Mouse (Mus musculus) gastrocnemius, postnatal 25 days (tissue): Measurements from ENCODE around the gene Tcf19. TPM values are rescaled to one million over a fixed set of nuclear protein-coding genes. Genes with fewer than 3 reads are reported as not detected.
"Not testable (repeated sequence)": the region's sequence is repeated elsewhere in the genome, so short reads cannot be mapped to it uniquely, and the experiment has no call there.

ENCODE experiments used
- DNase-seq: peaks from one replicate; pipeline ENCODE4 v3.0.0; 2022
- total RNA-seq, 2 experiments: library from RNA; stranded (reverse); gene quantifications; 1 replicate in 1 of 2; 2 replicates in 1 of 2; pipeline ENCODE4 v1.2.3; 2021

Gene Tcf19
- total RNA-seq, 2 experiments from 2014 or later = 1.5 to 2.9 TPM

DNA sequence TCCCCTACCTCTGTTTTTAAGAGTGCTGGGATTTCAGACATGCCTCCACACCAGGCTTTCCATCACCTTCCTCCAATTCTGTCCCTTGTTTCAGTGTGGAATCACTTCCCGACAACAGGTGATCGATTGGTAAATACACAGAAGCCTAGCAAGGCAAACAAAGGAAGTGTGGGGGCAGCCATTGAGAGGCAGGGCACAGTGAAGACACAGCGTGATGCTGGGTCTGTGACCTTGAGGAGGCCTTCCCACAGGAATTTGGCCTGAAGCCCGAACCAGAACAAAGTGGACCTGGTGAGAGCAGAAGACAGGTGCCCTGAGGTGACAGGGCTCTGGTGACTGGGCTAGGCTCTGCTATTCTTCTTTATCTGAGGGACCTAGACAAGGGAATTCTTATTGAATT, 30.9 kb downstream of the Tcf19 start:
- DNase-seq = no peak

DNA sequence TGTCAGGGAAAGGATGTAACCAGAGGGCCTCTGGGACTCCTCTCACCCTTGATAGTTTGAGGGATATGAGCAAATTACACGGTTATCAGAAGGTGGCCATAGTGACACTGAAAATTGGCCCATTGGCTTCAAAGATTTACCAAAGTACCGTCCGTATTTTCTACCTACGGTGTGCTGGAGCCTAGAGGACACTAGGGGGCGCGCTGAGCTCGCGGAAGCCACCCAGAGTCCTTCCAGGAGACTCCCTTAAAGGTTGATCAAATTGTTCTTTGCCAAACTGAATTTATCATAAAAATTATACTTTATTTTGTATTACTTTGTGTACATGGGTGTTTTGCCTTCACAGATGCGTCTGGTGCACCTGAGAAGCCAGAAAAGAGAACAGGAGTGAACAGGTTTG, 32.6 kb downstream of the Tcf19 start:
- DNase-seq = no peak

DNA sequence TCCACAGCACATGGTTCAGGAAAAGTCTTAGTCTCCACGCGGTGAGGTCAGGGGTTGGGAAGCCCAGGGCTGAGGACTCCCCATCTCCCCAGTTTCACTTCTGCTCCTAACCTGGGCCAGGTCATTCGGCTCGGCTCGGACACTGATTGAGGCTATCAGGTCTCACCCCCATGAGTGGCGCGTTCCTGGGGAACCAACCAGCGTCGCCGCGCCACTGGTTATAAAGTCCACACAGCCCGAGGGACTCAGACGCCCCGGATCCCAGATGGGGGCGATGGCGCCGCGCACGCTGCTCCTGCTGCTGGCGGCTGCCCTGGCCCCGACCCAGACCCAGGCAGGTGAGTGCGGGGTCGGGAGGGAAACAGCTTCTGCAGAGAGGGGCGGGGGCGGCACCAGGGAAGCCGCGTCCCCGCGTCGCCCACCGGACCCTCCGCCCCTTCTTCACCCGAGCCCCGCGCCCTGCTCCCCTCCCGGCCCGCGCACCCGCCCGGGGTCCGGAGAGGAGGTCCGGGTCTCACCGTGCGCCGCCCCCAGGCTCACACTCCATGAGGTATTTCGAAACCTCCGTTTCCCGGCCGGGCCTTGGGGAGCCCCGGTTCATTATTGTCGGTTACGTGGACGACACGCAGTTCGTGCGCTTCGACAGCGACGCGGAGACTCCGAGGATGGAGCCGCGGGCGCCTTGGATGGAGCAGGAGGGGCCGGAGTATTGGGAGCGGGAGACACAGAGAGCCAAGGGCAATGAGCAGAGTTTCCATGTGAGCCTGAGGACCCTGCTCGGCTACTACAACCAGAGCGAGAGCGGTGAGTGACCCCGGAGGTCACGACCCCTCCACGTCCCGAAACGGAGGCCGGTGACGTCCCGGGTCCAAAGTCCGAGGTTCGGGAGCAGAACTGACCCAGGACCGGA, 46.5 kb downstream of the Tcf19 start, which contains the start of gene H2-Q10:
Gene H2-Q10 (plus strand): TSS at position 248 of the 910 bp plus-strand sequence.
- DNase-seq = no peak

DNA sequence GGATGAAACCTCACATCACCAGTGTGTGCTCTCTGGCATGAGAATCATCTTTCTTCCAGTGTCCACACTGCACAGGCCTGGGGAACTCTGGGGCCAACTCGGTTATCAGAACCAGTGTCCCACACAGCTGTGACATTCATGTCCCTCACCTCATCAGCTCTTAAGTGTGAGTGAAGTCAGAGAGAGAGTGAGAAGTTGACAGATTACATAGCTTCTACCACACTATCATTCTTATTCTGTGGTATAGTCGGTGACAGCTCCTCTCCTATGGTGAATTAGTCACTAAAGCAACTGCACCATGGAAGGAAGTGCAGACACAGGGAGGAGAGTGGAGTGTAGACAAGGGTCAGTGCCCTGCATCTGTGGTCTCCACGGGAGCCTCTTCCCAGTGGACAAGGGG, 47.7 kb downstream of the Tcf19 start:
- not testable (repeated sequence) for DNase-seq

DNA sequence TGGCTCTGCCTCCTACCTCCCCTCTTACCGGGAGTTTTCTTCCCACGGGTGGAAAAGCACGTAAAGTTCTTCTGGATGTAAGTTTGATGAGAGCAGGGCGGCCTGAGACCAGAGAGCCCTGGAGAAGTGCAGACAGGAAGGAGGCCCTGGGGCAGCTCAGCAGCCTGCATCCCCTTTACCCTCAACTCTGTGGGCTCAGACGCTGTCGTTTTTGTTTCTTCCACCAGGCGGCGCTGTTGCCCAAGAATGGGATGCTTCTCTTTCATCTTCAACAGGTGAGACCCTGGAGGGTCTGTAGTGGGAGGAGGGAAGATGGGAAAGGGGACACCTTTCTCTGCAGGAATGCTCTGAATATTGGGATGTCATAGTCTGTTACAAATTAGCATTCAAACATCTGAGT, 51.0 kb downstream of the Tcf19 start:
- not testable (repeated sequence) for DNase-seq

Other genes starting within 250 kb of the Tcf19 start
- under 1 TPM; 0.20 to 0.86 TPM for gene H2-Q1, start 196.4 kb downstream of the Tcf19 start, total RNA-seq
- under 1 TPM; 0.36 to 0.78 TPM for gene H2-Q2, start 174.6 kb downstream of the Tcf19 start, total RNA-seq
- 1 to 10 TPM; 2.2 to 3.9 TPM for gene H2-Q4, start 137.2 kb downstream of the Tcf19 start, total RNA-seq
- gene H2-Q6, start 92.0 kb downstream of the Tcf19 start, total RNA-seq = not detected
- under 1 TPM; 0.38 to 0.70 TPM for gene H2-Q7, start 77.7 kb downstream of the Tcf19 start, total RNA-seq
- 1 to 10 TPM in 1 of 2 experiments, under 1 TPM in 1; 0.15 to 1.3 TPM for gene H2-Q10, start 46.7 kb downstream of the Tcf19 start, total RNA-seq
- under 1 TPM in 1 of 2 experiments, not detected in 1; 0.27 TPM for gene Pou5f1, start 10.8 kb downstream of the Tcf19 start, total RNA-seq
- gene Cchcr1, start 276 bp upstream of the Tcf19 start, total RNA-seq = 1 to 10 TPM; 2.5 to 2.7 TPM
- not detected for gene Psors1c2, start 16.4 kb upstream of the Tcf19 start, total RNA-seq
- under 1 TPM in 1 of 2 experiments, not detected in 1; 0.91 TPM for gene Cdsn, start 35.3 kb upstream of the Tcf19 start, total RNA-seq
- not detected for gene 2300002M23Rik, start 50.6 kb upstream of the Tcf19 start, total RNA-seq
- gene Sfta2, start 84.7 kb upstream of the Tcf19 start, total RNA-seq = not detected
- not detected for gene Gm9573, start 109.8 kb upstream of the Tcf19 start, total RNA-seq
- gene Mucl3, start 126.9 kb upstream of the Tcf19 start, total RNA-seq = not detected
- 10 to 100 TPM in 1 of 2 experiments, 1 to 10 TPM in 1; 9.9 to 14.7 TPM for gene Vars2, start 150.8 kb upstream of the Tcf19 start, total RNA-seq
- 10 to 100 TPM; 14.7 to 15.3 TPM for gene Gtf2h4, start 156.9 kb upstream of the Tcf19 start, total RNA-seq
- gene Ddr1, start 187.8 kb upstream of the Tcf19 start, total RNA-seq = 10 to 100 TPM; 14.1 to 16.1 TPM